Mouse (Mus musculus) adrenal gland, adult (tissue): ENCODE data around the gene Rapgef4.
A peak's percentile ranks its signal among the peaks of the same experiment; 100 is the strongest.

Experiments used
- DNase-seq, 2 experiments: peaks; one replicate each; pipeline ENCODE4 v3.0.0; 2022 to 2023; ENCODE audit warnings: low spot score in 1 of 2; ENCODE audit not compliant: inconsistent age in 2 of 2

Gene Rapgef4

DNA sequence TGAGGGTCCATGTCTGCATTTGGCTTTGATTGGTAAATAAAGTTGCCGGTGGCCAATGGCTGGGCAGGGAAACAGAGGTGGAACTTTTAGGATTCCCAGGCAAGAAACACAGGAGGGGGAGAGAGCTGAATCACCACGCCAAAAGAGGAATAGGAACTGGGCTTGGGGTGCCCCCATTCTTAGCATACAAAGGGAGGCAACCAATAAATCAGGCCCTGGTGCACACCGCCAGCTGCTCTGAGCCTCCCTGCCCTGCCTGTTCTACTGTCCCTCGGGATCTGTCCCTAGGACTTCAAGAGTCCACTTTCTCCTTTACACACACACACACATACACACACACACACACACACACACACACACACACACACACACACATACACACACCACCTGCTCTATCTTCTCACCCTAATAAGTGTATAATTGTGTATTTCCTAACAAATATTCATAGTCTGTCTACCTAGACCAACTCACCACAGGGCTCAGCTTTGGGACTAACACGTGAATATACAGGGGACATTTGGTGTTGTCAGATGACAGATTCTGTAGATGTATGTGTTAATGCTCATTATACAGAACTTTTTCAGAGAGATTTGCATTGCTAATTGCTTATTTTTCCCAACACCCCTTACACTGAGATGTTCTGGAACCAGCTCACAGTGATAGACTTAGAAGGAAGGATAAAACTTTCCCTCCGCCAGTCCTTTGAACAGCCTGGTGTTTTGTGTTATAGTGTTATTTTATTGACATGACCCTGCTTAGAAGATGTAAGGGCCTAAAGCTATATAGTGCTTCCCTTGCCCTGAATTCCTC is 196.4 kb downstream of the Rapgef4 start:
- no peak for DNase-seq

DNA sequence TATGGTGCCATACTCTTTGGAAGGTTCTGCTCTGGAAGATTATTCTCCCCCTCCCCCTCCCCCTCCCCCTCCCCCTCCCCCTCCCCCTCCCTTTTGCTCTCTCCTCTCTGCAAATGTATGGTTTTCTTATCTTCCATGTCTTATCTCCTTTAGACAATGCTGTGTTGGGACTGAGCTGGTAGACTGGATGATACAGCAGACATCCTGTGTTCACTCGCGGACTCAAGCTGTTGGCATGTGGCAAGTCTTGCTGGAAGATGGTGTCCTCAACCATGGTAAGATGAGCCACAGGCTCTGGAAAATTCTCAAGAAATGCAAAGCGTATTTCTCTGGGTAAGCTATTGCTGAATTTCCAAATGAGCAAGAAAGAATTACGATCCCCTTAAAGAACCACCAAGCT is 197.0 kb downstream of the Rapgef4 start:
- no peak for DNase-seq

DNA sequence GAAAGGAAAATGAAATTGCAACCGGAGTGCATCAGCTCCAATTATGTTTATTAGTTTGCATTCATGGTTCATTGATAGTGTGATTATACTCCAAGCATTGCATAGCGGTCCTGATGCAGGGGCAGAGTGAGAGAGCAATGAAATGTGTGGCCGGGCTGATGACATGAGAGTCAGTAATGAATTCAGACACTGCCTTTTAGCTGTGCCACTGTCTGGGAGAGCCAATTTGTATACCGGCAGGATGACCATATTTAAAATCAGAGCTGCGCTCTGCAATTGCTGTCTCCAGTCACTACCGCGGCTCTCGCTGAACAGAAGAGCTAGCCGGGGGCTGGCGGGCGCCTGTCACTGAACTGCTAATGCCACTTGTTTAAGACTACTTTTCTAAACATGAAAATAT is 197.5 kb downstream of the Rapgef4 start:
- no peak for DNase-seq

DNA sequence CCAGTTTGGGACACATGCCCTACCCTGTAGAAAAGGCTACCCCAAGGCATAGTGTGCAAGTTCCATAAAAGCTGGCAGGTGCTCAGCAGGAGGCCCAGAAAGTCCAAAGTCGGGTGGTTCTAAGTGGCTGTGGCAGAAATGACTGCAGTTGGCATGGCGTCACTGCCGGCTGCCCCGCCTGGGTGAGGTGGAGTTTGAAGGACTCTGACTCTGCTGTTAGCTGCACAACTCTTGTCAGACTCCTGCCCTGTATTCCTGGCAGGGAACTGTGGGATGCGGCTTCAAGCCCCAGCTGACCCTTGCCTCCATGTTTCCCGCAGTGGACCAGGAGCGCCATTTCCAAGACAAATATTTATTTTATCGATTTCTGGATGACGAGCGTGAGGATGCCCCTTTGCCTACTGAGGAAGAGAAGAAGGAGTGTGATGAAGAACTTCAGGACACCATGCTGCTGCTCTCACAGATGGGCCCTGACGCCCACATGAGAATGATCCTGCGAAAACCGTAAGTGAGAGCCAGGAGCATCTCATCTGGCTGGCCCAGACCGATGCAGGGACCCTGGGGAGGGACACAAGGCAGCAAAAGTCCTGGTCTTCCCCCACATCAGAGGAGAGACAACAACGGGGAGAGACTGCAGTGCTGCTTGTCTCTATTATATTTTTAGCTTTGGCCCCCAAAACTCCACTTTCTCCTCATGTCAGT is 198.7 kb downstream of the Rapgef4 start:
- no peak for DNase-seq

DNA sequence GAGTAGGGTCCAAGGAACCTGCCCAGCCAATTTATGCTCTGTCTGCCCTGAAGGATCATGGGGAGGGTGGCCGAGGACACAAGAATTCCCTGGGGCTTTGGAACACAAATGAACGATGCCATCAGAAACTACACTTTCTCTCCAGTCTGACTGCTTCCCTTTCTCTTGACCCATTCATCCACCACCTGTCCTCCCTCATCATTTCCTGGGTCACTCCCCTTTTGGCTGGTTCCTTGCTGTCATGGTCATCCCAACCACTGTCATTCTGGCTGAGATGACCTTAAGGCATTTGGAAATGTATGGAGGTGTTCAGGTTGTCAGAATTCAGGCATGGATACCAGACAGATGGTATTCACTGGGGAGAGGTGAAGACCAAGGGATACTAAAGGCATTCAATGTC is 200.4 kb downstream of the Rapgef4 start:
- DNase-seq: no peak

DNA sequence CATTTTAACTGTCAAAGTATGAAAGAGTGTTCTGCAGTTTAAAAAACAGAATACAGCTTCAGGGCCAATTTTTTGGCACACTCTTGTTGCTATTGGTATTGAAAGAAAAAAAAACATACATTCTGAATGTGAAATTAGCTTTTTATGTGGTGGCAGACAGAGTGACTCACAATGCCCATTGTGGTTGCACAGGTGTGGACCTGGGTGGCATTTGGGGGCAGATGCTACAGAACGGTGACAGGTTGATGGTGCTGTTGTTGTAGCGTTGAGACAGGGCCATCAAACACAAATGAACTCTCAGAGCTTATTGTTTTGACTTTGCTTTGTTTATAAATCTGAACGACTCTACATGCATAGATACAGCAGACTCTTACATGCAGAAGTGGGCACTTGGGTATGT is 202.7 kb downstream of the Rapgef4 start:
- DNase-seq: no peak

DNA sequence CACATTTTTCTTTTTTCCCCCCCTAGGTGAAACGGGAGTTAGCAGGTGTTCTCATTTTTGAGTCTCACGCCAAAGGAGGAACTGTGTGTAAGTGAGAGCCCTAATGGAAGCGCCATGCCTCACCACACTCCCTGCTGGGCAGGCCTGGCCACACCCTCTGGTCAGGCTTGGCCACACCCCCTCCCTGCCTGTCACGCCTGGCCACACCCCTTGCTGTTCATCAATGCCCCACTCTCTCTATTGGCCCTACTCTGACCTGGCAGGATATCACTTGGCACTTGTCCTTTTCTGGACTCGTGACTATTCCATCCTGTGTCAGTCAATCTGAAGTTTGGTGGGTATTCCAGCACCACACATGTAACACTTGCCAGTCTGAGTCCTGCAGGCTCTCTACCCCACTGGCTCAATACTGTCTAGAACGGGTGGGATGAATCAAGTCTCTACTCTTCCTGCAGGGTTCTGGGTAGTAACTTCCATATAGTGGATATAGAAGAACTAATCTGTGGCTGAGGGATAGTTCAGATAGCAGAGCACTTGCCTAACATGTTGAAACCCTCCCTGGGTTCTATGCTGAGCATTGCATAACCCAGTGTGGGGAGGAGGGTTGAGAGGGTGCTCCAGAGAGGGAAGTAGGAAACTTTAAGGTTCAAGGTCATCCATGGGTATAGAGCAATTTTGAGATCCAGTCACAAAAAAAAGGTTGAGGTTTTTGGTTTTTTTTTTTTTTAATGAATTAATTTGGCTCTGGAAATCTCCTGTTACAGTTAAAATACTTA is 215.3 kb downstream of the Rapgef4 start:
- peak; percentile 60 to 83 for DNase-seq

DNA sequence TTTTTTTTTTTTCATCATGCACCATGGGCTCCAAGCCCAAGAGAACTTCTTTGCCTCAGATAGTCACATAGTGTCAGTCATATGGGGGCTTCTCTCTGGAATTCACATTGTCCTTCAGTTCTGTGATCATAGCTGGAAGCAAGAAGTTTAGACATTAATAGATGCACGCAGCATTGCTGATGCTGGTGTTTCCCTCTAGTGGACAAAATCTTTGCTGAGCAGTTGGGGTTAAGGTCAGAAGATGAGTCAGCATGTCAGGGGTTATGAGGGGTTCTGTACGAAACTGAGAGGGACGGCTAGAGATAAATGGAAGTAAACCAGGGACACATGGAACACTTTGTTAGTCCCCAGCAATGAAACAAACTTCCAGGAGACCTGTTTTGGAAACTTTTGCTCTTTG is 216.0 kb downstream of the Rapgef4 start:
- peak; percentile 69 to 83 for DNase-seq

DNA sequence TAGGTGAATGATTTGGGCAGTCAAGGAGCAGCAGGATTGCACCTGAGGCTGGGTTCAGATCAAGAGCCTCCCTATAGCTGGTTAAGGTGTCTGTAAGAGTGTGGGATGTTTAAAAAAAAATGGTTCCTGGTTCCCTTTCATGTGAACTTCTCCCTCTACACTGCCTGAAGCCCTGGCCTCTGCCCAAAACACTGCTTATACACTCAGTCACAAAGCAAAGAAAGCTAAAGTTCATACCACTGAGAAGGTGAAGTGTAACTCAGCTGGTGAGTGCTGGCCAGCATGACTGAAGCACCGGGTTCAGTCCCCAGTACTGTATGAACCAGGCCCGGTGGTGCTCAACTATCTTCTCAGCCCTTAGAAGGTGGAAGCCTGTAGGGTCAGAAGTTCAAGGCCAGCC is 218.4 kb downstream of the Rapgef4 start:
- DNase-seq: peak in 1 of 2 experiments; percentile 4

DNA sequence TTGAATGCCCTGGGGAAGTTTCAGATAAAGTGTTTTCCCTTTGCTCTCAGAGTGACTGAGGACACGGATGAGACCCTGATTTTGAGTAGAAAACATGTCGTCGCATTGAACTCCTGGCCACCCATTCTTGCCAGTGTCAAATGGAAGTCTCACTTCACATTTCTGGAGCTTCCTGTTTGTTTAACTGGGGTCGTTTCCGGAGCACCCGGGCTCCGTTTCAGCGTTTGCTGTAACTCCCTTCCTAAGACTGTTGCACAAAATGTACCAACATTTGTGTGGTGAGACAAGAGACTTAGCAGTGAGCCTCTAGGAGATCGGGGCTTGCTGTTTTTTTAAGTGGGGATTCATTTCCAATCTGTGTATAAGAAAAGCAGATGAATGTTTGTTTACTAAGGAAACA is 220.5 kb downstream of the Rapgef4 start:
- DNase-seq: no peak

DNA sequence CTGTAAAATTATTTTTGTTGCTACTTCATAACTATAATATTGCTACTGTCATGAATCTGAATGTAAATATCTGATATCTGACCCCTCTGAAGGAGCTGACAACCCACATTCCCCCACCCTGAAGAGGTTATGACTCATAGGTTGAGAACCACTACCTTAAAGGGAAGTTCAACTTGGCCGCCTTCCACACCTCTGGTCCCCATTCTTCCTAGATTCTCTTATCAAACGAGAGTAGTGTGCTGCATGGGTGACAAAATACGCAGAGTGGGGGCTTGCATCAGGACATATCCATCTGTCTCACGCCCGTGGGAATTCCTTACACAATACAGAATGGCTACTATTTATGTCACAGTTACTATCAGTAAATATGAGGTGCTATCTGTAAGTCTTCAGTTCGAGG is 221.2 kb downstream of the Rapgef4 start:
- DNase-seq: peak in 1 of 2 experiments; percentile 74

DNA sequence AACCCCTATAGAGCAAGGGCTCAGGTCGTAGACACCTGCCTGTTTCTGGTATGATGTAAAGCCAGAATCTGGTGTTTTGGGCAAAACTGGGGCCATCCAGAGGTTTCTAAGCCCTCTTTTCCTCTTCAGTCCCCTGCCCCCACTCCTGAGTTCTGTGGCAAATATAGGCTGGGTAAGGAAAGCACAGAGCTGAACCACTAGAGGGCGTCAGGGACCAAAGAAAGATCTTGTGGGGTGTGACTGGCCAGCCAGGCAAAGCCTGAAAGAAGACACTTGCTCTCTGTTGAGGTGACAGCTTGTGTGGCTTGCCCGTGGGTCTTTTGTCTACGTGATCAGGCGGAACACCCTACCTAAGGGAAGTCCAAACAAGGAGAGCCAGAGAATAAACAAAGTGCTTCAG is 222.6 kb downstream of the Rapgef4 start:
- peak; percentile 71 to 85 for DNase-seq

DNA sequence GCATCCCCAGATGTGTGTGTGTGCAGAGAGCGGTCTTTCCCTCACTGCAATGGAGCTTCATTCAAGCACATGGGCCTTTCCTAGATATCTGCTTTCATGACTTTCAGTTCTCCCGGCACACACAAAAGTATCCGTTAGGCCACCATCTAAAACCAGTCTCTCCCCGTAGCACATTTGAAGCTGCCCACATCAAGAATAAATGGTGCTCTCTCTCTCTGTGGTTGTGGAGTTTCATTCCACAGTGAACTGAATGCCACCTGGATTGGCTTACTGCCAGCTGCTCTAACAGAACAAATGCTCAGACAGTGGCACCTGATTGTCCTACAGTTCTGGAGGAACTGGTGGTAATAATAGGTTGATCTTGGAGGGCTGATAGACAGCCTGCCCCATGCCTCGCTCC is 224.8 kb downstream of the Rapgef4 start:
- DNase-seq: no peak

DNA sequence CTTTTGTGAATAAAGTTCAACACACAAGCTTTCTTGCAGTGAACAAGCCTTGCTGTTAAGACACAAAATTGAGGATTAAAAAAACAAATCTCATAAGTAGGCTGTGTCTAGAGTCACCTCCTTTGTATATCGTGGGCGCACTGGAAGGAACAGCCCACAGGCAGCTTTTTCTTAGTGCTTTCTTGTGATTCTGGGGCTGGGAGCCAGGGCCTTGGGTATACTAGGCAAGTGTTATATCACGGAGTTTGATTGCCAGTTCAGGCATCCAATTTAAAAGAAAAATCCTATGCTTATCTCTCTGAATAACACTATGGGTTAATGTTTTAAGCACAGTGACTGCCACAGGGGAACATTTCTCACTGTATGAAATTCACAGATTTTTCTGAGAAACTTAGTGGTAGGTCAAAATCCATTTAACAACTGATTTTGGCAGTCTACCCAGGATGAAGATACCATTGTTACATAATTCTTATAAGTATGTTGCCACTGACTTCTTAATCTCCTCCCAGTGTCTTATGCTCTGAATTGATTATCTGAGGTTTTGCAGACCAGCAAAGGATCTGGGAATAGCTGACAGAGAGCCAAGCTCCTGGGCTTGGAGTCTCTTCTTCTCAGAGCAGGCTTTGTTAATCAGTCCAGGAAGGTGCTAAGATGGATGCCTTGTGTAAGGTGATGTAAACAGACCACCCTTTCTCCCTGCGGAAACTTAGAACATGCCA is 225.6 kb downstream of the Rapgef4 start:
- DNase-seq: no peak

DNA sequence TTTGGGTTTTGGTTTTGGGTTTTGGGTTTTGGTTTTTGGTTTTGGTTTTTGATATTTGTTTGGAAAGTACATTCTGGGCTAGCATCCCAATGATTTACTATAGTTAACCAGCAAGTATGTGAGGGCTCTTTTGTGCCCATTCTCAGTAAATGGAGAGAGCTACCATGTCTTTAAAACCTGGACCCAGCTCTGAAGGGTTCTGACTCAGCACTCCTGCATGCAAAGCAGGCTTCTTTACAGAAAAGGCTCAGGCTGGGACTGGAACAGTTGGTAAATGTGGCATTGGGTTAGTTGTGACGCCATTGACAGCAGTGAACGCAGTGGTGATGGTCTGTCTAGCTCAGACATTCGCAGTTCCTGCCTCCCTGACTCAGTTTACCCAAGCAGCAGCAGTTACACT is 236.3 kb downstream of the Rapgef4 start:
- no peak for DNase-seq

DNA sequence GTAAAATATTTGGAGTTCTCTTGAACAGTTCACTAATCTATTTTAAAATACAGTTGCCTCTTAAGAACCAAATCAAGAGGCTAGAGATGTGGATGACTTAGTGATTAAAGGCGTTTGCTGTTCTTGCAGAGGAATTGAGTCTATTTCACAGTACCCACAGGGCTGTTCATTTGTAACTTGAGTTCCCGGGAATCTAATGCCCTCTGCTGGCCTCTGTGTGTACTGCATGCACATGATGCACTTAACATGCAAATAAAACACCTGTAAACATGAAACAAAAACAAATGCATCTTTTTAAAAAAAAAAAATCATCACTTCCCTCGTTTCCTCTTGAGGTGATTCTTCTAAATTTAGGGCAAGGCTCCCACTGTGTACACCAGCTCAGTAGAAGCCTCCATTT is 238.9 kb downstream of the Rapgef4 start:
- DNase-seq: peak; percentile 53 to 86

DNA sequence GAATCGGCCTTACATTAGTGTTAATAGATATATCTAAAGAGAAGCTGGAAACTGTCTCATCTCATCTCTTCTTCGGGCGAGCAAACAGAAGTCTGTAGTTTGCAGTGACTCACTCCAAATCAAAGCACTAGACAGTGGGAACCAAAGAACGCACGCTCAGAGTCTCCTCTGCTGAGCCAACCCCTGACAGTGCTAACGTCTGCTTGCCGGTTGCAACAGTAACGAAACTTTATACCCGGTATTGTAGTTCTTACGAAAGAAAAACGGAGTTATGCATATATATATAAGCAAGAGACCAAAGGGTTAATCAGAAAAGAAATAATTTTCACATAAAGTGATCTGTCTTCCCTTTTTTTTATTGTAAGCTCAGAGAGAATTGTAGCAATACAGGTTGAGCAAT is 240.2 kb downstream of the Rapgef4 start:
- DNase-seq: peak; percentile 40 to 74

DNA sequence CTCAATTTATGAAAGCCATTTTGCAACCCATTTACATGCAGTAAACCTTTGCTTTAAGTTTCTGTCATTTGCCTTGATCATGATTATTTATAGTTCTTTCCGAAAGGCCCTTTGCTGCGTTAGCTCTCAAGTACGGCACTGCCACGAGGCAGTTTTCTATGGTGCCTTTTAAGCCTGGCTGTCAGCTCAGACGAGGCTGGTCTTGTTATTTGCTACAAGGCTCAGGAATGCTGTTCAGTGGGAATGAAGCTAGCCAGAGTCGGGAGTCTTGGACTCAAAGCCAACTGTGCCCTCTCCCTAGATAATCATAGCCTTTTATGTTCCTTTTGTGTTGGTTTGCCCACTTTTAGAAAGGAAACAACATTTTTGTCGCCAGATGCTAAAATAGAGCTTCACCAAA is 240.7 kb downstream of the Rapgef4 start:
- peak in 1 of 2 experiments; percentile 63 for DNase-seq

DNA sequence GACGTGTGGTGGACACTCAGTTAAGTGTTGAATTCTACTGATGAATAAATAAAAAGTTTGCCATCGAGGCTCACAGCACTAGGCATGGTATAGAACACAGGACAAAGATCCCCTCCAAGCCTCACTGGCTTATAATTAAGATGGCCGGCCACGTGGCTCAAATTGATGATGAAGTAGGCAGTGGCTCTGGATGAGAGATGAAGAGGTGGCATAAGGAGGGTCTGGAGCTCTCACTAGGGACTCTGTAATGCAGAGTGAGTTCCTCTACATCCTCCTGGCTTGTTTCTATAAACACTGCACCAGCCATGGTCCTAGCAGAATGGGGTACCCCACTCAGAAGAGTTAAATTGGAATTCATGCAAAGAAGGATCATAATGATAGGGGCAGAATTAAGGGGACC is 241.2 kb downstream of the Rapgef4 start:
- DNase-seq: no peak

DNA sequence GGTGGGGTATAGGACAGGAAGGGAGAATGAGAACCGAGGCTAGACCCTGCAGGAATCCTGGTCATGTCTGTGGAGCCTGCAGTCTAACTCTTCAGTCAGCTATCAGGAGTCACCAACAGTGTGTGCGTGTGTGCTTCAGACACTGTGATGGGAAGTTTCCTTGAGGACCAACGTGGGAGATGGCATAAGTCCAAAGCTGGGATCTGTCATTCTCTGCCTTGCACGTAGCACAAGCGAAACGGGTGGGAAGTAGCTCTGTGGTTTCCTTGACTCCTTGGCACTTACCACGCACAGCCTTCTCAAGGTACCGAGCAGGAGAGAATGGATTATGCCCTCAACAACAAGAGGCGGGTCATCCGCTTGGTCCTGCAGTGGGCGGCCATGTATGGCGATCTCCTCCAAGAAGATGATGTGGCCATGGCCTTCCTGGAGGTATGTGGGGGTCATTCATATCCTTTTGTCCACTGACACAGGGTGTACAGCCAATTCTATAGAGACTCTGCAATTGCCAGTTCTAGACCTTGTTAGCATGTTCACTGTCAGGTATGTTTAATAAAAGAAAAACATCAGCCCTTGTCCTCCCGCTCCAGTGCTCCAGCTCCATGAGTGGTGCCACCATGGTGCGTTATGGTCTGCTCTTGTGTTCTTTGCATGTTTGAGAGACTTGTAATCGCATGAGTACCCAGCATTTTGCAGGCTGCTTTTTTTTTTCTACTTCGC is 241.9 kb downstream of the Rapgef4 start:
- no peak for DNase-seq

DNA sequence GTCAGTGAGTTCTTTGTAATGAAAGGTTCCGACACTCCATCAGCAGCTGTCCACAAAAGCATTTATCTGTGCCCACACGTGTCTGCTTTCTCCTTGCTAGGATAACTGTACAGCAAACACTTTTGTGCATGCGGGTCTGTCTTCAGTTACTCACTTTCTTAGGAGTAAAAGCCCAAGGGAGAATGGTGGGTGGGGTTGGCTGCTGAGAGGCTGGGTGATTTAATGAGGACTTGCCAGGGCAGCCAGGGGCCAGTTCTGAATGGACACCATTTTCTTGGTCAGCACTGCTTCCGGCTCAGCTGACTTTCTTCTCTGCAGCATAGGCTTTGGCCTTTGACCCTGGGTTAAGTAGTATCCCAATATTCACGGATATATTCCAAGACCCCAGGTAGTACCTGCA is 242.4 kb downstream of the Rapgef4 start:
- DNase-seq: no peak
